Mouse (Mus musculus): ENCODE measurements around the gene Uxs1.

- TF ChIP-seq CTCF (IDR thresholded peaks at IDR 0.05; ENCODE audit: borderline replicate concordance, insufficient read depth, low read length) (no peak), POLR2A (IDR thresholded peaks at IDR 0.05; ENCODE audit: low read depth, low read length) (no peak)
Measured at GRCm38 (mm10) chr1:43718793-43719192, 108.8 kb downstream of the Uxs1 start.
